Mouse (Mus musculus) gastrocnemius, postnatal 25 days (tissue): Measurements from ENCODE around the gene Auts2. TPM values are rescaled to one million over a fixed set of nuclear protein-coding genes. Genes with fewer than 3 reads are reported as not detected.

Experiments used
- DNase-seq: peaks from one replicate; pipeline ENCODE4 v3.0.0; 2022
- total RNA-seq, 2 experiments: library from RNA; stranded (reverse); gene quantifications; 1 replicate in 1 of 2; 2 replicates in 1 of 2; pipeline ENCODE4 v1.2.3; 2021

The Auts2 gene
- total RNA-seq, 2 experiments from 2014 or later: 13.4 to 35.1 TPM

DNA sequence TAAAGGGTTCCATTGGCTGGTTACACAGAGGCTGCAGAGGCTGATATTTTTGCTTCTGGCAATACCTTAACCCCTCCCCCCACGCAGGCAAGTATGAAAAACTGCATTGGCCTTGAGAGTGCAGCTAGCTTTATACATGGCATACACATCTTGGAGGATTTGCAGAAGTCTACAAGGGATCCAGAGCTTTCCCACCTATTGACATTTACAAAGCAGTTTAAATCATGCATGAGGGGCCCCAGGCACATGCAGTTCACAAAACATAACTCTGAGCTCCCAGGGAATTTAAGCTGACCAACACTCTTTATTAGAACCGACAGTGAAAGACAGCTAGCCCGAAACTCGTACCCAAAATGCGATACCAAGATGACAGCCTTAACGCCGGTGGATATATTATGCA lies 888.9 kb downstream of the Auts2 start:
- DNase-seq: no peak

DNA sequence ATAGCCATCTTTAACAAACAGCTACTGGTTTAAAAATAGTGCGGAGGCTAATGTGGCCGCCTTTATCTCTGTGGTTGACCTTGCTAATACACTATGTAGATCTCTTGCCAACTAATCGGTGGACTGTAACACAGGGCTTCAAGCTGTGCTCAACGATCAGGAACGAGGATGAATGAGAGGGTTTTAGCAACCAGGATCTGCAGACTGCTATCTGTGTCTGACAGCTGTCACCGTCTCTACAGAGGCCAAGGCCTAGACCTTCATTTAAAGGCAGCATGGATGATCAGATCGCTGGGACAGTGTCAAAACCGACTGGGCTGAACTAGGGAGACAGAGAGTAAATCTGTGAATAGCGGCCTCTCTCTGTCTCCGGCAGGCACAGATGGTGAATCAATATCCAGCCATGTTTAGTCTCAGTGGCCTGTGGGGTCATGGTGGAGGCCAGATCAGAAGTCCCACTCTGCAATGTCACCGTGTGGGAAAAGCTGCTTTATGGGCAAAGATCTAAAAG lies 892.7 kb downstream of the Auts2 start:
- DNase-seq: no peak

DNA sequence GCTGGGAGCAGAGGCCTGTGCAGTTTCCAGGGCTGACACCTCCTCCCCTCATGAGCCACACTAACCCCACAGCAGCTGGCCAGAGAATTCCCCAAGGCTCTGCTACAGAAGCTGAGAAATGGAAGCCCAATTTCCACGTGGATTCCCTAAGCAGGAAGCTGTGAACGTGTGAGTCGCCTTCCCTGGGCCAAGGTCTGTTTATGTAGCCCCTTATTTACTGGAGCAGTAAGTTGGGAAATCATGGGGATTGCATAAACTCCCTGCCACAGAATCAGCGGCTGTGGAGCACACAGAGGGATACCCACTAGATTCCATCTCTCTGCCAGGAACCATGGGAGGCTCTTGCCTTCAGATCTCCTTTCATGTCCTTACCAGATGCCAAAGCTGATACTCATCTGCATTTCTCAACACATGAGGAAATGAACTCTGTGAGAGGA lies 895.4 kb downstream of the Auts2 start:
- DNase-seq: peak; percentile 64

DNA sequence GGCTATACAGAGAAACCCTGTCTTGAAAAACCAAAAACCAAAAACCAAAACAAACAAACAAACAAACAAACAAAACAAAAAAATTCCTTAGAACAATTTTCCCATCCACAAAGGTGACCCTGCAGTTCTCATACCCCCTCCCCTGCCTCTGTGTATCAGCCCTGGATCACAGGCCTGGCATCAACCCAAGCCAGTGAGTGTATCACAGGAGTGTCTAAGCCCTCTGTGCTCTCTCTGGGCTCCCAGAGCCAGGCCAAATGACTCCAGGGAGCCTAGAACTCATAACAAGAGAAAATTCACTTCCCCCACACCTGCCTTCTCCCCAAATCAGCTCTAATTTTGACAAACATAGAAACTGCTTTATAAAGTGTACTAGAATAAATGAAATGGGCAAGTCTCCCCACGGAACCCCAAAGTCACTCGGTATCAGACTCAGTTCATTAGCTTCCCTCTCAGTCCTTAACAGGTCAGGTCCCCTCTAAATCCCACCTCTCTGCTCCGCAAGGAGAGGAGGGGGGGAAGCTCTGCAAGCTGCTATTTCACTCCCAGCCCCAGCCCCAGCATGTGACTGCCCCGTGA lies 896.0 kb downstream of the Auts2 start:
- no peak for DNase-seq

DNA sequence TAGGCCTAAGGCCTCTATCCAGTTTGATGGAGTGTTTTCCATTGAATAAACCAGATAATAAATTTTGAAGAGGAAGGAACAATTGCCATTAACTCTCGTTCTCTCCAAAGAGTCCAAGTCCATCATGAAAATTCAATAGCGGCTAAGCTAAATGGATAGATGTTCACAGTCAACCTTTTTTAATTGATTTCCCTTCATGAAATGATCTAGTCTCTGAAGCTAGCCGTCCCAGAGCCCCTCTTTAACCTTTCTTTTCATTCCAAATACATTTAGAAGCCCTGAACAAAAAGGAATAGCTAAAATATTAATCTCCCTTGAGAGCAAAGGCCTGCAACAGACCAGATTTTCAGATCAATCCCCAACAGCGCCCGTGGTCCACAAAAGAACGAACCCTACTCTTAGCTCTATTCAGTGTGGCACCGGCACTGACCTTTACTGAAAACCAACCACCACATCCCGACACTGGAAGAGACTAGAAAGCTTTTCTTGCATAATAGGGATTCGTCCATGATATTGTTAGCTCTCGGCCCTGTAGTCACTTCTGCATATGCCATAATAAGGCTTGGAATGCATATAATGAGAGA lies 896.9 kb downstream of the Auts2 start:
- DNase-seq: no peak

DNA sequence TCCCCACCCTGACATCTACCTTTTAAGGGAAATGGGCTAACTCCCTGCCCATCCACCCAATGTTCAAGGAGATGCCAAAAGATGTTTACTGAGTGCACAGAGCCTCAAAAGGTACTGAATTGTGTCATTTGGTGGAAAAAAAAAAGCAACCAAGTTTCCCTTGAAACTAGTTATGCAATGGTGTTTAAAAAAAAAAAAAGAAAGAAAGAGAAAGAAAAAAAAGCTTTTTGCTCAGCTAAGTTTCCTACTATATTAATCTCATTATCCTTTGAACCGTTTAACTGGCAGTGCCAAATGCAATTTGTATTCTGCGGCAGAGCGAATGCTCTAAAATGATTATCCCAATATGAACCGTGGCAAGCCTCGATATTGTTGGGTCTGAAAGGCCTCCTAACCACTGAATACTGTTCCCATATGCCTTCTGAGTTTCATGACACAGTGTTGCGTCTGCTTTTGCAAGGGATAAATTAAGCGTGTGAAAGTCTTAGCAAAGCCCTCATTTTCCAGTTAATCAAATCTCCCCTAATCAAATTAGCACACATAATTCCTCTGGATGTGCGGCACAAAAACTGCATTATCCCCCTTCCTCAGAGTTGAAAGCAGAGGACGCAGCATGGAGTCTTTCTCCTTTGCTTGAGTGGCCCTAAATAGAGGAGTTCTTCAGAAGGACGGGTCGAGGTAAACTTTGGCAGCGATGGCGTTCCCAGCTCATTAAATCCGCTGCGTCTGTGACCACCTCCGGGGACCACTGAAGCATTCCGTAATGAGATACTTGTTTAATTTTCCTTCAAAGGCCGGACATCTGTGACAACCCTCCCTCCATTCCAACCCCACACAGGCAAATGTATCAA lies 897.6 kb downstream of the Auts2 start:
- no peak for DNase-seq

DNA sequence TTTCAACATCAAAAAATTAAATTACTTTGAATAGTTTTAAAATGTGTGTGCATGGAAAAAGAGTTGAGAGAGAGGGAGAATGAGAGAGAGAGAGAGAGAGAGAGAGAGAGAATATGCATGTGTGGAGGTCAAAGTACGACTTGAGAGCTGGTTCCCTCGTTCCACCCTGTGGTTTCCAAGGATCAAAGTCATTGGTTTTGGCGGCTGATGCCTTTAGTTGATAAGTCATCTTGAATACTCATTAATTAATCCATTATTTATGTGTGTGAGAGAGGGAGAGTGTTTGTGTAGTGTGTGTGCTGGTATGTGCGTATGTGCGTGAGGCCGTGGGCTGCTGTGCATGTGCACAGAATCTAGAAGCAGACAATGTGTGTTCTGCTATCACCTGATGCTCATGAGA lies 898.8 kb downstream of the Auts2 start:
- no peak for DNase-seq

DNA sequence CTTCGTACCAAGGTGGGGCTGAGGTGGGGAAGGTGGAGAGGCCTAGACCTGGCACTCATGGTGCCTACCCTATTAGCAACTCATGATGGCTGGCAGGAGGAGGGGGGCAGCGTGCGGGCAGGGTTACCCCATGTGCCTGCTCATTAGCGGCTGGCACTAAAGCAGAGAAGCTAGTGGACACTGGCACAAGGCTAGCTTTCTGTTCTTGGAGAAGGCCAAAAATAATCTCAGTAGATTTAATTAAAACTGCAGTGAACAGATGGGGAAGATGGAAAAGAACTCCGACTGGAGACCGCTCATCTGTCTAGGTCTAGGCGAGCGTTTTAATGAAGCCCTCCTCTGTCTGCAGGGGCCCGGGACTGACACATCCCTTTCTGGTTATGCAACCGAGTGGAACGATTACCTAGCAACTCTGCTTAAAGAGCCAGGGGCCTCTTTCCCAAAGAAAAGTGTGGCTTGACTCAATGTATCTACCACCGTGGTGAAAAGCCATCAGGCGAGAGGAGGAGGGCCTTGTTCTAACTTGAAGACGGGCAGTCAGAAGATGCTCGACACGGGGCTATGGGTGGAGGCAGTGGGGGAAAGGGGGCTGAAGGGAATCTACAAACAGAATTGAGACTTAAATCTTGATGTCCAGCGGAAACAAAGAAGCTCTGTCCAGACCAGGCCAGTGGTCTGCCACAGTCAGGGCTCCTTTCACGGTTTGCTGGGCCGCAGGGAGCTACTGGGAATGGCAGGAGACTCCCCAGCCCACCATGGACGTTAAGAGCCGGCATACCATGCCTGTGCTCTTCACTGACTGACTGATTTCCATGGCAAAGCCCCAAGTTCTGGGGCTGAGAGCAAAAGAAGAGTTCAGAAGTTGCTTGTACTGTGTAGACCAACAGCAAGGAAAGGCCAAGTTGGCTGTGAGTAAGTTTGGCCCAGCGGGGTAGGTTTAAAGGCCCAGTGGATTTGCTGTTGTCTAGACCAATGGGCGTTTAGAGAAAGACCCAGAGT lies 899.7 kb downstream of the Auts2 start:
- peak; percentile 27 for DNase-seq

DNA sequence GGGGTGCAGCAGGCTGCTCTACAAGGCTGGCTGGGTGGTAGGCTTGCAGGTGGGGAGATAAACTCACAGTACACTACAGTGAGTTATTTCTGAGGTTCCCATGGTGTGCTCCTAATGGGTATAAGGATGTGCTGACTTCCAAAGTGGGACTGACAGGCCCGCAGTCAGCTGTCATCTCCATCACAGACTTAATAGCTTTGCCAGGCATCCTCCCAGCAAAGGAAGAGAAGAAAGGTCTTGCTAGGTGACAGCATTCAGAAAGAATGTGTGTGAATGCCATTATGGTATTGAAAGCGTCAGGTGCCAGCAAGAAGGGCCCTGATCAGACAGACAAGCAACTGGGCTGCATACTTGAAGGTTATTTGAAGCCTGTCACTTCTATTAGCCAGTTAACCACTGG lies 900.4 kb downstream of the Auts2 start:
- peak; percentile 19 for DNase-seq

DNA sequence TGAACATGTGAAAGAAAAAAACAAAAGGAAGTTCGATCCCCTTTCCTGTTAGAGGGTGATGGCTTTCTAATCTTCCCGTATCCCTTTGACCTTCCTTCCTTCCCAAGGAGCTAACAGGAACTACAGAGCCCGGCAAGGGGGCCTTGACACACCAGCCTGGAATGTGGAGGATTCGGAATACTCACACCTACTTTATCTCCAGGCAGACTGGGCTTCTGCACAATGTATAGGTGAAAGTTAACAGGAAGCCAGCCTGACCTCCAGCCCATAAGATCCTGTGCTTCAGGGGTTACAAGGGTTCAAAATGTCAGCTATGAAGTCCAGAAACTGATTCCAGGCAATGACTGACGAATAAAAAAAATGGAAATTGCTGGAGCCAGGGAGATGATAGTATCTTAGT lies 906.7 kb downstream of the Auts2 start:
- no peak for DNase-seq

DNA sequence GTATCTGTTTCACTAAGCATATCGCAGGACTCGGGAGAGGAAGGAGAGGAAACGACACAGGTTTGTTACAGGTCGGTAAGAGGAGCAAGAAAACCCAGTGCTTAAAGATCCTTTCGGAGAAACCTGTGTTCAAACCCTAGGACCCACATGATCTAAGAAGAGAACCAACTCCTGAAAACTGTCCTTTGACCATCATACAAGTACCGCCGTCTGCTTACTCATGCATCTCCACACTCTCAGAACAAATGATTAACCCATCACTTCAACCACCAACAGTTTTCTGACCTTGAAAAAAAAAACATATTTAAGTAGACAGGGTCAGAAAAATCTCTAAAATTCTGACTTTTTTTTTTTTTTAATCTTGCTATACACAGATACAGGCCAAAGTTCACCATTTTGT lies 908.4 kb downstream of the Auts2 start:
- DNase-seq: no peak

DNA sequence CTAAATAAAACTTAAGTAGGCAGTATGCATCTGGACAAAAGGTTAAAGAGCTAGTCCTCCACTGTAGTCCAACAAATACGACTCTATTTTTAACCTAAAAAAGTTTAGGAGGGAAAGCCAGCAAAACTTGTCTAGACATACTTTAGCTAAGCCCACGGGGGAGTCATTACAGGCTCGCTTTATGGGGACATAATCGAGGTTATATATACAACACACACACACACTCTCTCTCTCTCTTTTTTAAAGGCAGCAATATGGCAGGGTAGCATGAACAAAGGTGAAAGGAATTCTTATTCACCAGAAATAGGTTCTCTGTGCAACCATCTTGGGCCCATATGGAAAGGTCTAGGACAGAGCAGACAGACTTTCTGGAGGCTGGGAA lies 911.2 kb downstream of the Auts2 start:
- DNase-seq: no peak

DNA sequence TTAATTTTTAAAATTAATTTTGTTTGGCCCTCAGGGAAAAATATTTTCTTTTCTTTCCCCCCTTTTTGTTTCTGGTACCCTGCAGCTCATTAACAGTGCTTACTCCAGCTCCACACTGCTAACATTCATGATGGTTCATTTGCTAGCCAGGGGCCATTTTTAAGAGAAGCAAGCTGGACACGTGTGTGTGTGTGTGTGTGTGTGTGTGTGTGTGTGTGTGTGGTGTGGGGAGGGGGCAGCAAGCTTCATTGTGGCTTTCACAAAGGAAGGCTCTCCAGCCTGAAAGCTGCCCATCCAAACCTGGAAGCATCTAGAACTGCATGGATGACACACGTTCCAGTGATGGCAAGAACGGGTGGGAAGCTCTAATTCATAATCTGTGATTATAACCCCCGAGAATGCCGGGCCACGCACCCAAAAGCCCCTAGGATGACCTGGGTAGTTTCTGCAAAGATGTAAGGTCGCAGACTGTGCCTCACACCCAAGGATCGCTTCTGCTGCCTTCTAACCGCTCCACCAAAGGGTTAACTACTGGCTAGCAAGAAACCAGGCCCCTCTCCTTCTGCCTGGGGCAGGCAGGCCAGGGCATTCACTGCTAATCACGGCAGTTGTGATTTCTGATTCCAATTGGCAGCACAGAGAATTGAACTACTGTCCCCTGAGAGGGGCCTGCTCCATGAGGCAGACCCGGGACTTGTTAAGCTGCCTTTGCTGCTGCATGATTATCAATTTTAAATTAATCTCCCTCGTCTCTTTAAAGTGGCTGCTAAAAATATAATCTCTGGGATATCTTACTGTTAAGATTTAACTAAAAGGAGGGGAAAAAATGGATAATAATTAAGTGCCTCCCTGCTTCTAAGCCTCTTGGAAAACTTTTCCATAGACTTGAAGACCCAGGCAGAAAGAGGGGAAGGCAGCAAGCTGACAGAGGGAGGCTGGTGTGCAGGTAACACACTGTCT lies 911.8 kb downstream of the Auts2 start:
- DNase-seq: no peak

DNA sequence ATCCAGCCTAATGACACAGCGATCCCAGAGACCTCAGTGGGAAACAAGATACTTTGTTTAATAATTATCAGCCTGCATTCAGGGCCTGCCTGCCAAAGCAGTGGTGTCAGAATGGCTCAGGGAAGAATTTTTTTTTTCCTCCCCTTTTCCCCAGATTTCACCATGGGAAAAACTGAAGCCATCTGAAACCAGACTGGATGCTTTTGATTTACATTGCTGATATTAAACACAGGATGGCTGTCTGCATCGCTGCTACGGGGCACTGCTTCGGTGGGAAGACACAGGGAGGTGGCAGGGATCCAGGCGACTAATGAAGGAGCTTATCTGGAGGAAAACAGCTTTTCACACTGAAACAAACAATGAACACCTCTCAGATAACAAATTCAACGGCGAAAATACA lies 912.6 kb downstream of the Auts2 start:
- DNase-seq: no peak

DNA sequence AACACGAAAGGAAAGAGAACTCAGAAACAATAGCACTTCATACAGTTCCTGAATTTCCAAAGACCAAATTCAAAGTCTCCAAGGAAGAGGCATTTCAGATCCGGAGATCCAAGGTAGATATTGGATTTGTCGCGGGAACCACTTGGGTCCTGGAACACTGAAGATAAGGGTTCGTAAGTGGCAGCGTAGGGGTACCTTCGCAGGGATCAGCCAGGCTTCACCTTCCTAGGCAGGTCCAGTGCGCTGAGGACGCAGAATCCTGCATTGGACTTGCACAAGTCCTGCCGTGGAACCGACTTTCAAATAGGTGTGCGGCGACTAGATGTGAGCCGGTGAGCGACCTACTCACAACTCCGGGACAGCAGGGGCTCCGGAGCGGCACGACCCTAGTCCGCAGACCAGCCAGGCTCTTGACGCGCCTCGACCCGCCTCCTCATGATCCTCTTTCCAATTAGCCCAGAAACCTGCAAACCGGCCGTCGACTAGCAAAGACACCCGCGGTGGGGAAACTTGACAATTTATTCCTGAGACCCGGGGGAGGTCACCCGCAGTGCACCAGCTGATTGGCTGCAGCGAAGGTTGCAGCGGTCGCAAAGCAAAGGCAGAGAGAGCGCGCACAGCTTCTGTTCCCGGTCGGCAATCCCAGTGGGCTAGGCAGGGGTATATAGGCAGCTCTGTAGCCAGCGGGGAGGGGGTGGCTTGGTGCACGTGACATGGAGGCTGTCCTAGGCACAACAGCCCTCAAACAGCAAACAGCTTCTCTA lies 926.8 kb downstream of the Auts2 start:
- DNase-seq: no peak

DNA sequence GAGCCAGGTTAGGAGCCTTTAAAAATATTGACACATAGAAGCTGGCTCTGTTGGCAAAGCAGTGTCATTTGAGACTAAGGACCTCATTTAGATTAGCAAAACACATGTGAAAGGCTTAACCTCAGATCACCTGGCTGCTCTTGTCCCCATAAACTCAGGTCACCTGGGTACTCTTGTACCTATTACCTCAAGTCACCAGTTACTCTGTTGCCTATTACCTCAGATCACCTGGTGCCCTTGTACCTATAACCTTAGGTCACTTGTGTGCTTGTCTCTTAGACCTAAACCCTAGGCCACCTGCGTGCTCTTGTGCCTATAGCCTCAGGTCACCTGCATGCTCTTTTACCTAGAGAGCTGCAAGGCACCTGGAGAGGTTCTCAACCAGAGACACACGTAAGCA lies 928.9 kb downstream of the Auts2 start:
- no peak for DNase-seq

DNA sequence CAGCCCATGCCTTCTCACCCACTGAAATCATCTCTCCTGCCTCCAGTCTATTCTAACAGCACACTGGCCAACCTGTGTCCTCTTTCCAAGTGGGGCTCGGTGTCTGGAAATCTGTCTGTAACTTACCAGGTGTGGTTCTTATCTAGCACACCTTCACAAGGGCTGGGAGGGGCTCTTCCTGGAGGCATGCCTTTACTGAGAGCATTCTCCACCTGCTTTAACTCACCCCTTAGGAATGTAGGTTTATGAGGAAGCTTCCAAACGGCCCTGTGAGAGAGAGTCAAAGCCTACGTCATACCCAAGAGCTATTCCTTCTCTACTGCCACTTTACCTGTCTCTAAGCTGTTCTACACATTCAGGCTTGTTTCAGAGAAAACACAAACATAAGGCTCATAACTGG lies 929.8 kb downstream of the Auts2 start:
- no peak for DNase-seq

DNA sequence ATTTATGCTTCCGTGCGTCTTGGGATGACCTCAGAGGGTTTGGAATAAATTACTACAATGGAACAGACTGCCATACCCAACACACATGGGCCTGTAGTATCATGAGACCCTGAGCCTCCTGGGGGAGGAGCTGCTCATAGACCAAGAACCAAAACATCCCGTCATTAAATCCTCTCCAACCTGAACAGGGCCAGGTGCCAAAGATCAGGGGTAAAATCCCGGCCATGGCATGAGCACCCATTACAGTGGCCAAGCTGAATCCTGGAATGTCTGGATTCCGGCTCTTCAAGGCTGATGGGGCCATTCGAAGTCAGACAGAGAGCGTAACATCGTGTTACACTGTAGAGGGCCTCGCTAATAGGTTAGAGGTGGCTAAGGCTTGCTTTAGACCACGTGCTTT lies 932.4 kb downstream of the Auts2 start:
- no peak for DNase-seq

DNA sequence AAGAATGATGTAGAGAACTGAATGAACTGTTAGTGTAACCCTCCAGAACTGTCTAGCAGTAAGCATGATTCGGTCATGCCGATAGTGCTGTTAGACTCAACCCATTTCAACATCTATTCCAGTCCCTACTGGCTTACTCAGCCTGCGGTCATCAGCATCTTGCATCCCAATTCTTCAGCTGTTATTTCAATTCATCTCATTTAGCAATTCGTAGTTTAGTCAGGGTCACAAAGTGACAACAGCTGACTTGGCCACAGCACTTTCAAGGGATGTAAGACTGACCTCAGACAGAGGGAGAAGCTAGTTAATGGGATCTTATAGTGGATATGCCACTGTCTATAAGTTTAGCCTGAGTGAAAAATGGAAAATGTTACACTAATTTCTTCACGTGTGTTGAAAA lies 936.4 kb downstream of the Auts2 start:
- DNase-seq: no peak
